Mouse (Mus musculus) heart, postnatal 0 days (tissue): Measurements from ENCODE around the gene Ywhag. TPM values are rescaled to one million over a fixed set of nuclear protein-coding genes. Genes with fewer than 3 reads are reported as not detected.
A peak's percentile ranks its signal among the peaks of the same experiment; 100 is the strongest.

ENCODE experiments used
- ATAC-seq: fragments of 200-750 bp; cut with Nextera tagmentation; 2 replicates; pipeline ENCODE4 v1.8.0; 2017; ENCODE audit warnings: low read depth, moderate number of reproducible peaks, moderate library complexity; ENCODE audit not compliant: insufficient read depth
- DNase-seq: peaks from one replicate; pipeline ENCODE4 v3.0.0-alpha.2; 2016; ENCODE audit warnings: low spot score
- H3K27ac ChIP-seq: fragments of 300-500 bp; sonication (generic); 2 replicates; pipeline ENCODE4 v1.5.1; 2014; ENCODE audit warnings: low read depth, mild to moderate bottlenecking
- H3K27me3 ChIP-seq: fragments of 300-500 bp; sonication (generic); 2 replicates; pipeline ENCODE4 v1.6.1; 2014; ENCODE audit warnings: low read length, mixed read lengths; ENCODE audit not compliant: control insufficient read depth, insufficient read depth
- H3K36me3 ChIP-seq: fragments of 300-500 bp; sonication (generic); replicated peaks from 2 replicates; pipeline ENCODE4 v1.6.1; 2014; ENCODE audit warnings: low read length, mixed read lengths; ENCODE audit not compliant: control insufficient read depth, insufficient read depth
- H3K4me1 ChIP-seq: fragments of 300-500 bp; sonication (generic); 2 replicates; pipeline ENCODE4 v1.6.1; 2014; ENCODE audit warnings: antibody characterized with exemption; ENCODE audit not compliant: control insufficient read depth, insufficient read depth
- H3K4me2 ChIP-seq: fragments of 300-500 bp; sonication (generic); 2 replicates; pipeline ENCODE4 v1.6.1; 2014; ENCODE audit warnings: low read depth, mild to moderate bottlenecking, low read length, moderate library complexity
- H3K4me3 ChIP-seq: fragments of 300-500 bp; sonication (generic); 2 replicates; pipeline ENCODE4 v1.5.1; 2014; ENCODE audit warnings: low read depth, low read length
- H3K9ac ChIP-seq: fragments of 300-500 bp; sonication (generic); replicated peaks from 2 replicates; pipeline ENCODE4 v1.6.1; 2014; ENCODE audit warnings: low read depth, low read length, mixed read lengths
- H3K9me3 ChIP-seq: fragments of 300-500 bp; sonication (generic); replicated peaks from 2 replicates; pipeline ENCODE4 v1.6.1; 2016; ENCODE audit warnings: low read length; ENCODE audit not compliant: control insufficient read depth
- CTCF ChIP-seq: IDR thresholded peaks from 2 replicates; pipeline ENCODE4 v1.5.1; 2016; ENCODE audit warnings: antibody characterized with exemption, control low read depth, low read depth
- EP300 ChIP-seq: IDR thresholded peaks from 2 replicates; pipeline ENCODE4 v1.6.1; 2016; ENCODE audit warnings: antibody characterized with exemption, low read depth
- WGBS: fragments of 180-500 bp; shearing (Covaris S2); extraction: QIAGEN DNeasy Blood & Tissue Kit; methylation state at CpG from one replicate; pipeline ENCODE4 v1.1.7; 2014; 5-methylcytosine and 5-hydroxymethylcytosine counted together
- polyA plus RNA-seq: library from polyadenylated mRNA; unstranded; fragments of >200 nt; fragmentation: Nextera tagmentation; extraction: Ambion mirVana; gene quantifications from 2 replicates; pipeline ENCODE4 v1.2.1, GENCODE M21; 2015
- total RNA-seq: library from RNA; depleted of rRNA; stranded (reverse); fragments of >200 nt; gene quantifications from 2 replicates; pipeline ENCODE4 v1.2.3, GENCODE M21; 2014; ENCODE audit warnings: low replicate concordance

Ywhag gene
- total and polyA plus RNA-seq, 2 experiments from 2014 or later: 67.2 to 149 TPM

- no peak overlapping the region for H3K4me2 ChIP-seq
- peaks cover 47% of the 10 kb centered on the region for H3K36me3 ChIP-seq
These were observed 2.9 kb downstream of the Ywhag start for GRCm38 (mm10) chr5:135931526-135931925.

DNA sequence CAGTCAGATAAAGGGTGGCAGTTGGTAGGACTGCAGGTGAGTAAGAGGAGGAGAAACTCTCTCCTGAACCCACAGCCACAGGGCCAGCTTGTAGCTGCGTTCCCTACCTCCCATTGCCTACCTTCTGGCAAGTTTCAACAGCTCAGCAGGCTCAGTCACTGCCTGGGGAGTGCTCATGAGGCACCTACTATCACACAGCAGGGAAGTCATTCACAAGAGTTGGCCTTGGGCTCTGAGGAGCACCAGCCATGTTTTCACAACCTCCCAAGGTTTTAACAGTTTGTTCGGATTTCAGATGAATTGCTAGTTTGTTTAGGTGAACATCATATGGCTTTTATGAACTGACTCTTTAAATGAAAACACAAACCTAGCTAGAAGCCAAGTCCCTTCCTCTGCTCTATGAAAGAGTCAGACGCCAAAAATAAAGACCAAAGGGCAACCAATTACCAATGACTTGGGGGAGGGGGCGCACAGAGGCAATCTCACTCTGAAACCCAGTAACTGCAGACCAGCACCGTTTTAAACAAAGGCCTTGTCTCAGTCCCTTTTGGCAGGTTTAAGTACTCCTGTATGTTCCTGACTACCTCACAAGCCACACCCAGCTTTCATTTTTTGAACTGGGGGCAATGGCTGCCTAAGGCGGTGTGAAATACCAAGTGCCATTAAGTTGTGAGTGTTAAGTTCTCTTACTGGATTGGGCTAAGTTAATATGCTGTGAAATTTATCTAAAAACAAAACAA is 4.6 kb downstream of the Ywhag start:
- H3K4me1 ChIP-seq: peaks cover 7% of the 10 kb centered on the region; the same call in 1 of the 2 replicates
- no peak overlapping the region for H3K27ac ChIP-seq
- ATAC-seq (no peak), DNase-seq (no peak)
- WGBS: 70% methylated on average over 6 of the region's 6 CpGs
- H3K36me3 ChIP-seq: peaks cover 61% of the 10 kb centered on the region
- no peak overlapping the region for H3K4me3 ChIP-seq
- no peaks in the 10 kb centered on the region for H3K27me3 ChIP-seq
- H3K9me3 ChIP-seq: no peaks in the 10 kb centered on the region
- no peak overlapping the region for H3K9ac ChIP-seq
- no peak overlapping the region for H3K4me2 ChIP-seq
- TF ChIP-seq EP300 (no peak), CTCF (no peak)

More at GRCm38 (mm10) chr5:135931526-135931925, 2.9 kb downstream of the Ywhag start:
- H3K9ac ChIP-seq: 0 out of 2 replicates have a peak overlapping the region, but pooled peaks have one; percentile 8
- H3K27ac ChIP-seq: no peak overlapping the region
- no peaks in the 10 kb centered on the region for H3K27me3 ChIP-seq
- peaks cover 12% of the 10 kb centered on the region for H3K4me1 ChIP-seq
- no peak for ATAC-seq
- no peaks in the 10 kb centered on the region for H3K9me3 ChIP-seq
- TF ChIP-seq EP300 (no peak), CTCF (no peak)
- WGBS: 53% methylated on average over 9 of the region's 9 CpGs
- no peak overlapping the region for H3K4me3 ChIP-seq
- no peak for DNase-seq

DNA sequence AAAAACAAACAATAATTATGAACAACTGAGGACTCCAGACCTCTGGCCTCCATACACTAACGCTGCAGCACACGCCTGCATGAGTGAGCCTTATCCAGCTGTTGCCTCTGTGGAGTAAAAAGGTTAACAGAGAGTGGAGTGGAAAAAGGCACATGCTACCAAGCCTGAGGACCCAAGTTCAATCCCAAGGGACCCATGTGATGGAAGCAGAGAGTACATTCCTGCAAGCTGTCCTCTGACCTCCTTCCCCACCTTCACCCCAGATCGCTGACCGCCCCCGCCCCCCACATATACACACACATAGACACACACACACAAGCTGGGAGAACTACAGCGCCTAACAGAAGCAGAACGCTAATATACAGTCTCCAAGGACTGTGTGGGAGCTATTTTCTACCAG is 10.5 kb downstream of the Ywhag start:
- TF ChIP-seq CTCF: no peak
- TF ChIP-seq EP300: no peak
- no peak for ATAC-seq
- Histone ChIP-seq H3K9ac (no peak overlapping the region), H3K4me1 (no peaks in the 10 kb centered on the region), H3K27ac (no peak overlapping the region), H3K4me2 (no peak overlapping the region), H3K9me3 (no peaks in the 10 kb centered on the region), H3K27me3 (no peaks in the 10 kb centered on the region), H3K4me3 (no peak overlapping the region), H3K36me3 (peaks cover 84% of the 10 kb centered on the region)
- 92% methylated on average over 7 of the region's 7 CpGs for WGBS
- no peak for DNase-seq

DNA sequence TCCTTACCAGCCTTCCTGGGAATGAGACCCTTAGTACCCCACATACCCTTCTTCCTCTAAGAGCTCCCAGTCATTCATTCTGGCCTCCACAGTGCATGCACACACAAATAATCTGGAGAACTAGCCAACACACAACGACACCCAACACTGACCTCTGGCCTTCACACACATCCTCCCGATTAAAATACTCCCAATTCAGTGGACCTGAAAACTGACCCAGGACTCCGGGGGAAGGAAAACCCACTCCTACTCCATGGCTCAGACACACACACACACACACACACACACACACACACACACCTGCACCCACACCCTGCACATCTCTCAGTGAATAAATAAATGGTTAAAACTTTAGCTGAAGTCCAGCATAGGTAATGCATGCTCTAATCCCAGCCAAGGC is 14.5 kb downstream of the Ywhag start:
- Histone ChIP-seq H3K36me3 (peaks cover 58% of the 10 kb centered on the region), H3K4me2 (no peak overlapping the region), H3K9ac (no peak overlapping the region), H3K27me3 (no peaks in the 10 kb centered on the region), H3K4me3 (no peak overlapping the region), H3K4me1 (peaks cover 16% of the 10 kb centered on the region; the same call in 1 of the 2 replicates), H3K27ac (no peak overlapping the region), H3K9me3 (no peaks in the 10 kb centered on the region)
- DNase-seq: no peak
- ATAC-seq: no peak
- TF ChIP-seq EP300 (no peak), CTCF (no peak)
- WGBS: 89% methylated on average over 3 of the region's 3 CpGs

- 95% methylated on average over 5 of the region's 5 CpGs for WGBS
- Histone ChIP-seq H3K4me1 (peaks cover 26% of the 10 kb centered on the region), H3K27ac (no peak overlapping the region), H3K9me3 (no peaks in the 10 kb centered on the region), H3K4me3 (no peak overlapping the region), H3K4me2 (no peak overlapping the region), H3K27me3 (no peaks in the 10 kb centered on the region), H3K36me3 (peaks cover 49% of the 10 kb centered on the region), H3K9ac (no peak overlapping the region)
- DNase-seq: no peak
- TF ChIP-seq CTCF: no peak
- TF ChIP-seq EP300: no peak
- ATAC-seq: no peak
These were observed 15.8 kb downstream of the Ywhag start for GRCm38 (mm10) chr5:135918593-135918992.
